Mouse (Mus musculus) left cerebral cortex, postnatal 4 days (tissue): ENCODE data around the gene Plin4. TPM values are rescaled to one million over a fixed set of nuclear protein-coding genes. Genes with fewer than 3 reads are reported as not detected.
"Not testable (repeated sequence)": the region's sequence is repeated elsewhere in the genome, so short reads cannot be mapped to it uniquely, and the experiment has no call there.

Experiments used
- DNase-seq: peaks from one replicate; pipeline ENCODE4 v3.0.0-alpha.2; 2022
- intact Hi-C: fragments of 180-260 bp; cut with DNase I; formaldehyde crosslinking; loops from one replicate; pipeline ENCODE4 v1.15.1; 2025
- total RNA-seq, 2 experiments: library from RNA; stranded (reverse); gene quantifications; 2 replicates each; pipeline ENCODE4 v1.2.3; 2021

The Plin4 gene
- total RNA-seq, 2 experiments from 2014 or later = 0.20 to 0.24 TPM

DNA sequence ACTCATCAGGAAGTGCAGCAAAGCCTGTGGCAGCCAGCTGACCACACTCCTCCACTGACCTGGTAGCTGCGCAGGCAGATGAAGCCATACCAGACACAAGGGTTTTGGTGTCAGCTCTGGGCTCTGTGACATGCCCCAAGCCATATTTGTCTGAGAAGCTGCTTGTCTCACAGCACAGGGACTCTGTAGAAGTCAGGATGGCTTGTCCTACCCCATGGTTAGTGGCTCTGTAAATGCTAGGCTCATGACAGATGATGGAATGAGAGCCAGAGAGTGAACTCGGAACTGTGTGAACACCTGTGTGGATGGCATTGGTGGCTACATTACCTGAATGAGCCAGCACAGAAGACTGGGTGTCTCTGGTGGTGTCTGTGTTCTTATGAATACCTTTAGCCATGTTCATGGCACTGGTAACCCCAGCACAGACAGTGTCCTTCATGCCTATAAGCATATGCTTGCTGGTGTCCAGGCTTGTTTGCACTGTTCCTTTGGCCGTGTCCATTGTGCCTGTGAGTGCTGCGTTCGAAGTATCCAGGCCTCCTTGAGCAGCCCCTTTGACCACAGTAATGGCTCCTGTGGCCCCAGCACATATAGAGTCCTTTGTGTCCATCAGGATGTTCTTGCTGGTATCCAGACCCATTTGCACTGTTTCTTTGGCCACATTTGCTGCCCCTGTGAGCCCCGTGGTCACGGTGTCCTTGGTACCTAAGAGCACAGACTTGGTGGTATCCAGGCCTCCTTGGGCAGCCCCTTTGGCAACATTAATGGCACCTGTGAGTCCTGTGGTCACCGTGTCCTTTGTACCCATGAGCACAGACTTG, 5.9 kb downstream of the Plin4 start:
- no peak for DNase-seq
- intact Hi-C loops = no loop called here

GRCm38 (mm10) chr17:56102927-56103326, 6.7 kb downstream of the Plin4 start:
- DNase-seq = no peak
- intact Hi-C loops = no loop called here

DNA sequence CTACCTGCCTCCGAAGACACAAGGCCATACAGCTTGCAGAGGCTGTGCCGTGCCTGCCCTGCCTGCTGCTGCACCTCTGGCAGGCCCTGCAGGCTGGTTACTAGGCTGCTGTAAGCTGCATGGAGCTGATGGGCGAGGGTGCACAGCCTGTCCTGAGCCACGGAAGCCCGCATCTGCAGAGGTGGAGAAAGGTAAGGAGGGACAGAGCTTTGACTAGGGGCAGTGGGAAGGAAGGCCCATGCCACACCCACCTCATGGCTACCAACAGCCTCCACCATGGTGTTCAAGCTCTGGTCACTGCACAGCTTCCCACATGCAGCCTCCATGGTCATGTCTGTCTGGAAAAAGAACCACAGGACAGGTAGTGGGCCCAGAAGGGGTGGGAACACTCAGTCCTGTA, 7.4 kb downstream of the Plin4 start:
- DNase-seq = no peak
- intact Hi-C loops = no loop called here

- intact Hi-C loops = no loop called here
- DNase-seq = no peak
These were observed 8.8 kb downstream of the Plin4 start for GRCm38 (mm10) chr17:56100811-56101210.

- intact Hi-C loops = no loop called here
- DNase-seq = no peak
These were observed 10.7 kb downstream of the Plin4 start for GRCm38 (mm10) chr17:56098711-56099572.

DNA sequence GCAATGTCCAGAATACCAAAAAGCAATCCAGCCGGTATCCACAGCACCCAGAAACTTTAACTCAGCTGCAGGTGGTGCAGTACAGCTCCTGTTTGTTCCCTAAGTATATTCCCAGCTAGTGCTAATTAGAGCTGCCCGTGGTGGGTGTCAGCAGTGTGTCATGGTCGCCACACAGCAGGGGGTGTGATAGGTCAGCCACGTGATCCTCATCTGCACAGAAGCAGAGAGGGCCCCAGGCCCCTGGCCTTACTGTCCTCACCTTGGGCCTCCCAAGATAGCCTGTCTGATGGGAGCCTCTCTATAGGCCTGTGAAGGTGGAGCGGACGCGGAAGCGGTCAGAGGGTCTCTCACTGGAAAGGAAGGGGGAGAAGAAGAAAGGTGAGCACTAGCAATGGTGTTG, 11.4 kb downstream of the Plin4 start:
- intact Hi-C loops = no loop called here

DNA sequence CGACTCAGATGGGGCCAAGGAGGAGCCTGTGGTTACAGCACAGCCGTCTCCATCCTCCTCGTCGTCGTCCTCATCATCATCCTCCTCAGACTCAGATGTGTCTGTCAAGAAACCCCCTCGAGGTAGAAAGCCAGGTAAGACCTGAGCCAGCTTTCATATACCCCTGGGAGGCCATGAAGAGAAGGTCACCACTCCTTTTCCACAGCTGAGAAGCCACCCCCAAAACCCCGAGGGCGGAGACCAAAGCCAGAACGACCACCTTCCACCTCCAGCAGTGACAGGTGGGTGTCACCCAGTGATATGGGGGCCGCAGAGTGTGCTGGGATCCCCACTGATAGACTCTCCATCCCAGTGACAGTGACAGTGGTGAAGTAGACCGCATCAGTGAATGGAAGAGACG, 12.7 kb downstream of the Plin4 start:
- intact Hi-C loops = no loop called here
- no peak for DNase-seq

More for the DNA sequence above, 11.4 kb downstream of the Plin4 start:
- no peak for DNase-seq

GRCm38 (mm10) chr17:56092794-56093193, 16.8 kb downstream of the Plin4 start:
- intact Hi-C loops = no loop called here
- no peak for DNase-seq

DNA sequence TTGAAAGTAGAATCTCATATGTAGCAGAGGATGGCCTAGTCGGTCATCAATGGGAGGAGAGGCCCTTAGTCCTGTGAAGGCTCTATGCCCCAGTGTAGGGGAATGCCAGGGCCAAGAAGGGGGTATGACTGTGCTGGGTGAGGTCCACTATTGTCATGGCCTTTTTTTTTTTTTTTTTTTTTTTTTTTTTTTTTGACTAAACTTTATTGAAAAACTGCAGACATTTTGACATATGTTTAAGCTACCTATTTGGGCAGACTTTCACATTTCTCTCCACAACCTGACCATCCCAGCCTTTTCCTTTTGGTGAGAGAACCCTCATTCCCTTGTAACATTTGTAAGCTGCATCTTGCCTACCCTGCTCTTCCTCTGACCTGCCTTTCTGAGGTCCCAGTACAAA, 17.3 kb downstream of the Plin4 start:
- intact Hi-C loops = no loop called here
- DNase-seq = no peak

DNA sequence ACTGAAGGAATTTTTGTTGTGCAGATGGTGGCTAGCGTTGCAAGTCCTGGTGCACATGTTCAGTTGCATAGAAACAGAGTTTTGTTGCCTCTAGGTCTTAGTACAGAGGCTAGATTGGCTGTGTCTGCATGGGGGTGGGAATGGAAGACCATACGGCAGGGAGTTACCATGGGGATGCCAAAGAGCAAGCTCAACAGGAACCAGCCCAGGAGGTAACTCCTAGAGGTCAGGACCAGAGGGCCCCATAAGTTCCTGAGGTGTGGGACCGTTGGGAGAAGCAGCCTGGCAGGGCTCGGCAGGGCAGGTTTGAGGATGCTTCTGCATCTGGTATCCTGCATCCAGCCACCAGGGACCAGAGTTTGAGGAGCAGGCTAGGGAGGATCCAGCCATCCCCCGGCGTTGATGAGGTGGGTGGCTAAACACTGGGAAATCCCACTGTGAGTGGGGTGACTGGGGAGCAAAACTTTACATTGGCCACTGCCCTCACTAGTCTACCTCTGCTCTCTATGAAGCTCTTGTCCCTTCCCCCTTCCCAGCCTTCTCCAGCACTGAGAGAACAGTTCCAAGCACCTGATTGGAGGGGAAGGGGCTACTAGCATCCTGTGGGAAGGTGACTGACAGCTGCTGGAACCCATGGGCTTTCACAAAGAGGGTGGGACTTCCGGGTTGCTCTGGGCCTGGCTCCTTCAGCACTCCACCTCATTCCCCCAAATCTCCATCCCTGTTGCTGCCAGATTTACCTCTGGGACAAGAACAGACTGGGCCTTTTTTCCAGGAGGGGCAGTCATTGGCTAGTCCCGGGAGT, 28.6 kb downstream of the Plin4 start:
- DNase-seq = peak; percentile 61
- intact Hi-C loops = no loop called here

DNA sequence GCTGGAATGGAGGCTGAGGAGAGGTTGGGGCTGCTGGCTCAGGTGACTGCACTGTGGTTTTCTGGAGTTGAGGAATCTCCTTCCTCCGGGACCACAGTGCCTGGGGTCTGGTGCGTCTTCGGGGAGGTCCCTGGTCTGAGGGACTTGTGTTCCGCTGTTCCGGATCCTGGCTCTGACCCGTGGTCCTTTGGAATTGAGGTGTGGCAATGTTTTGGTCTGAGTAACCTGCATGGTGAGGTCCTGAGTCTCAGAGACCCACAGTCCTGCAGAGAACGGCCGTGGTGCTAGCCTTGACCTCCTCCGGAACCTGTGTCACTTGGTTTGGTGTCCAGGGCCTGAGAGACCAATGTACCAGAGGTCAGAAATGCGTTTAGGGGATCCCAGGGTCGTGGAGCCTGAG, 29.7 kb downstream of the Plin4 start:
- intact Hi-C loops = no loop called here
- no peak for DNase-seq

DNA sequence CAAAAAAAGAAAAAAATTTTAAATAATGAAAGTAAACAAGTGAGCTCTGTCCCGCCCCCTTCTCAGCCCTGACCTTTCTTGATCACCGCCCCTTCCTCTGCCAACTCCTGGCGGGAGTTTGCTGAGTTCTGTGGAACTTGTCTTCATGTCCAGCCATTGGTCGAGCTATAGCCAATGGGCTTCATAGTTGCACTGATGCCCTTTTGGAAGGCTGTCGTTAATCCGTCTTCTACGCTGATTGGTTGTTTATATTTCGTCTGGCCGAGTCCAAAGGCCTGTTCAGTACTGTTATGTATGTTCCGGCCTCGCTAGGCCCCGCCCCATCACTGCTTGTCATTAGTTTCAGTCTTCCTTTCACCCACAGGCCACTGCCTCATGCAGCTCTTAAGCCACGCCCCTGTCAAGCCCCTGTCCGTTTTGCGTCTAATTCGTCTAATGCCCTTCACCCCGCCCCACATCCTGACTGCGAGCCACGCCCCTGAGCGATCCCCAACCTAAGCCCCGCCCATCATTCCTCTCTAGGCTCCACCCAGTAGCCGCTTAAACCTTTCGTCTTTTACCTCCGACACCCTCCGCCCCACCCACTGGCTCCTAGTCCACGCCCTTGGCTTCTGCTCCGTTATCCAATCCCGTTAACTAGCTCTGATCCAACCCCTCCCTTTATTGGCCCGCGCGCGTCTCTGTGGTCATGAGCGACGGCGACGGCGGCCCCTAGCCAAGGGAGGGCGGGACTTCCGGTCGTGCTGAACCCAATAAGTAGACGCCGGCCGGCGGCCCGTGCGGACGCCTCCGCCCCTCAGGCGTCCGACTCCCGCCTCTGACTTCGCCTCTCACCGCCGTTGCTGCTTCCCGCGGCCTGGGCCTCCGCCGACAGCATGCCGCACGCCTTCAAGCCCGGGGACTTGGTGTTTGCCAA, 30.5 kb downstream of the Plin4 start, which contains the start of gene Hdgfl2:
TSS of gene Hdgfl2 (plus strand) at position 755 of the 916 bp plus-strand sequence.
- intact Hi-C loops = no loop called here
- DNase-seq = peak; percentile 100

DNA sequence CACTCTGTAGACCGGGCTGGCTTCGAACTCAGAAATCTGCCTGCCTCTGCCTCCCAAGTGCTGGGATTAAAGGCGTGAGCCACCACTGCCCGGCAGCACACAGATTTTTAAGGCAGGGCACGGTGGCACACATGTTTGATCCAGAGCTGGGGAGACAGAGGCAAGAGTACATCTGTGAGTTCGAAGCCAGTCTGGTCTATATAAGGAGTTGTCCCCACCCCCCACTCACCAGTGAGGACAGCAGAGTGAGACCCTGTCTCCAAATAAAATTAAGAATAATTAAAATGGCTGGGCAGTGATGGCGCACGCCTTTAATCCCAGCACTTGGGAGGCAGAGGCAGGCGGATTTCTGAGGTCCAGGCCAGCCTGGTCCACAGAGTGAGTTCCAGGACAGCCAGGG, 31.2 kb downstream of the Plin4 start:
- intact Hi-C loops, DNase-seq: not testable (repeated sequence)

DNA sequence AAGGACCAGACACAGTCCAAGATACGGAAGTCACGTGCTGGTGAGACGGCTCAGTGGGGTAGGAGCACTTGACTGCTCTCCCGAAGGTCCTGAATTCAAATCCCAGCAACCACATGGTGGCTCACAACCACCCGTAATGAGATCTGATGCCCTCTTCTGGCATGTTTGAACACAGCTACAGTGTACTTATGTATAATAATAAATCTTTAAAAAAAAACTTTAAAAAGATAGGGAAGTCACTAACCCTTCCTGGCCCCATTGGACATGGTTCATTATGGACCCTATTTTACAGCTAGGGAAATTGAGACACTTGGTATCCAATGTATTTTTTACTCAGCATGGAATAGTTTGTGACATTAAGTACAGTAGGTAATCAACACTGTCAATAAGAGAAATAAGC, 32.1 kb downstream of the Plin4 start:
- DNase-seq = no peak
- intact Hi-C loops = no loop called here

- DNase-seq = peak; percentile 98
- intact Hi-C loops = no loop called here
These were observed 34.8 kb downstream of the Plin4 start, which contains the start of gene Ubxn6 for GRCm38 (mm10) chr17:56074827-56075208. Ubxn6 (minus strand) TSS chr17:56075028.

DNA sequence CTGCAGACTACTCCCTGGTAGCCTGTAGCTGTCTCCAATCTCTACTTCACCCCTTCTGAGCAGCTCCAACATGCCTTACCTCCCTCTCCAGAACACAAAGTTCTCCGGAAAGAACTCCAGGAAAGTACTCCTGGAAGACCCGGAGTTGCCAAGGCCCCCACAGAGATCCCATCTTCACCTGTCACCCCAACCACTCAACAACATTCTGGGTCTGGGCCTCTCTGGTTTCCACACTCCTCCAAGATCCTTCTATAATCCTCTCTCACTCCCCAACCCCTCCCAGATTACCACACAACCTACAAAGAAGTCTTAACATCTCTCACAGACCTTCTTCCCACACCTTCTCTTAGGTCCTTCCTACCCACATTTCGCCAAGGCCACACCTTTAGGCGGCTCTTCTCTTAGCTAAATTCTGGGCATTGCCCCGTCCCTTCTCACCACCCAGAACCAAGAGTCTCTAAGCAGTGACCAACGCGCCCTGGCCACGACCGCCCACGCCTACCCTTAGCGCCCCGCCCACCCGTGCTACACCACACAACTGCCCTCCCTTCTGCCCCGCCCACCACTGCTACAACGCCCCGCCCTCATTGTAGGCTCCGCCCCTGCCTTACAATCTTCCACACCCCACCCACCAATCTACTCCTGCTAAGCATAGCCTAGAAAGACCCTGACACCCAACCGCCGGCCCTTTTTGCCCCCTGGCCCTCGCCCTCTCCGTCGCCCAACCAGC, 35.3 kb downstream of the Plin4 start:
- intact Hi-C loops = no loop called here

DNA sequence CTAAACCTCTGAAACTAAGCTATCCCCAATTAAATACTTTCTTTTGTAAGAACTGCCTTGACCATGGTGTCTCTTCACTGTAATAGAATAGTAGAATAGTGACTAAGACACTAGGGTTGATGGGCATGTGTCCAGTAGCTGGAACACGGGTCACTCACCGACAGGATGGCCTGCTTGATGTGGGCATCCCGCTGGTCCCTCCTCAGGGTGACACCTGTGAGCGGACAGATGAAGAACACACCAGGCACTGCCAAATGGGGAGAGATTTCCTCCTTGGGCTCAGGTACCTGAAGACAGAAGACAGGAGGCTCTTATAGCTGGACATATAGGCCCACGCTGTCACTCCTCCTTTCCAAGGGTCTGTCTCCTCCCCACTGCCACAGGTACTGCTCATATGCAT, 37.4 kb downstream of the Plin4 start:
- intact Hi-C loops = no loop called here

More for the DNA sequence above, 35.3 kb downstream of the Plin4 start:
- peak; percentile 80 for DNase-seq

DNA sequence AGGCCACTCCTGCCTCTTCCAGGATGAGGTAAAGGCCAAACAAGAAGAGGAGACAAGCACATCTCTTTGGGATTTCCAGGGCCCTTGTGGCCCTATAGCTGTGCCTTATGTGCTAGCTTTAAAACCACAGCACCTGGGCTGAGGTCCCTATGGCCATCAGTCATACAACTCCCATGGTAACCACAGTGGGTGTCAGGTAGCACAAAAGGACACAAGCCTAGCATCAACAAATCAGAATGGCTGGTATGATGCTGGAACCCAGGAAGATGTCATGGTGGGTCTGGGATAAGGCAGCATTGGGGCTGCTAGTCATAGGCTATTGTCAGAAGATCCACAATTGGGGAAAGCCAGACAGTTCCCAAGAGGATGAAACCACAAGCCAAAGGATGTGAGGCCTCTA, 38.5 kb downstream of the Plin4 start:
- intact Hi-C loops = no loop called here
- DNase-seq = no peak

More for the DNA sequence above, 37.4 kb downstream of the Plin4 start:
- no peak for DNase-seq

DNA sequence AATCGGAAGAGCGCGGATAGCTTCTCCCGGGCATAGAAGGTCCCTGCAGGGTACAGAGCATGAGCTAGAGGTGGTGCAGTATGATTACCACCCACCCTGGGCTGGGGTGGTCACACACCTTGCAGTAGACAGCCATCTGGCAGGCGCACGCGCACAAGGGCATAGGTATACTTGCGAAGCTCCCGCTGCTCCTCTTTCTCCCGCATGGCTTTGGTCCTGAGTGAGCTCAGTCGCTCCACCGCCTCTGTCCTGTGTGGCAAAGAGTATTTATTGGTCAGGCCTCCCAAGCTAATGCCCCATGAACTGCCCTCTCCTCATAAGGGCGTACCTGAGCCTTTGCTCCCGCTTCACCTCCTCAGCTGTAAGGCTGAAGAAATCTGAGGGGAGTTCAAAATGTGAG, 40.5 kb downstream of the Plin4 start:
- intact Hi-C loops = no loop called here
- no peak for DNase-seq
